Mouse (Mus musculus) heart, adult 2 months (tissue): ENCODE results near the gene Ppp4r3a.

Experiments
- CTCF ChIP-seq: fragments of 200-600 bp; IDR thresholded peaks from 2 replicates; pipeline ENCODE4 v1.8.1; 2022; ENCODE audit warnings: antibody characterized with exemption, mild to moderate bottlenecking, moderate library complexity
- EP300 ChIP-seq: fragments of 200-500 bp; IDR thresholded peaks from 2 replicates; pipeline ENCODE4 v1.6.1; 2011; ENCODE audit warnings: low read depth, low read length, control low read depth; ENCODE audit not compliant: insufficient read depth
- POLR2A ChIP-seq: fragments of 200-500 bp; IDR thresholded peaks from 2 replicates; pipeline ENCODE4 v1.6.1; 2011; ENCODE audit warnings: mild to moderate bottlenecking, low read depth, low read length, control low read depth; ENCODE audit not compliant: insufficient read depth

DNA sequence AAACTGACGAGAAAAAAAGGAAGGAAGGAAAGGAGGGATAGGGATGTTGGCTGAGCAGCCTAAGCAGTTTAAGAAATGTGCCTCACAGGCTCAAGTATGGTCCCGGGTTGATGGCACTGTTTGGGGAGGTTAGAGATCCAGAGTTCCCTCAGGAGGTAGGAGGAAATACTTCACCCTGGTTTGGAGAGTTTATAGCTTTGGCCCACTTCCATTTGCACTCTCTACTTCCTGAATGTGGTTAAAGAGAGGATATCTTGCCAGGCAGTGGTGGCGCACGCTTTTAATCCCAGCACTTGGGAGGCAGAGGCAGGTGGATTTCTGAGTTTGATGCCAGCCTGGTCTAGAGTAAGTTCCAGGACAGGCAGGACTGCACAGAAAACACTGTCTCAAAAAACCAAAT lies 74.3 kb downstream of the Ppp4r3a start:
- no peak for TF ChIP-seq CTCF
- no peak for TF ChIP-seq POLR2A
- TF ChIP-seq EP300: no peak
